Mouse (Mus musculus): ENCODE measurements around the gene Mylk2. TPM values are rescaled to one million over a fixed set of nuclear protein-coding genes. Genes with fewer than 3 reads are reported as not detected.

Mylk2 gene
- total RNA-seq (2021), result under 1 TPM in 1 of 2 experiments, not detected in 1; 0.12 TPM
- long read RNA-seq, experiment 1, result 0 reads
- long read RNA-seq, experiment 2, result 0 reads

- no peak for DNase-seq (ENCODE audit: low spot score in 2 of 2)
These were observed at the start of gene Mylk2 for GRCm38 (mm10) chr2:152911031-152911430. Gene Mylk2, plus strand, starts transcription at chr2:152911352.

- no peak for DNase-seq (ENCODE audit: low spot score in 2 of 2)
These were observed 49.3 kb upstream of the Mylk2 start for GRCm38 (mm10) chr2:152861891-152862290.

- DNase-seq (ENCODE audit: low spot score in 2 of 2), result no peak
These were observed 48.5 kb upstream of the Mylk2 start for GRCm38 (mm10) chr2:152862638-152863037.

GRCm38 (mm10) chr2:152863346-152863745 lies 47.8 kb upstream of the Mylk2 start:
- DNase-seq (ENCODE audit: low spot score in 2 of 2), result no peak

- no peak for DNase-seq (ENCODE audit: low spot score in 2 of 2)
These were observed 32.9 kb upstream of the Mylk2 start for GRCm38 (mm10) chr2:152878239-152878638.

GRCm38 (mm10) chr2:152880898-152881297 lies 30.3 kb upstream of the Mylk2 start:
- no peak for DNase-seq (ENCODE audit: low spot score in 2 of 2)

- no peak for DNase-seq (ENCODE audit: low spot score in 2 of 2)
These were observed 27.0 kb upstream of the Mylk2 start for GRCm38 (mm10) chr2:152884101-152884645.

GRCm38 (mm10) chr2:152887230-152887629 lies 23.9 kb upstream of the Mylk2 start:
- DNase-seq (ENCODE audit: low spot score in 2 of 2), result no peak

GRCm38 (mm10) chr2:152888774-152889173 lies 22.4 kb upstream of the Mylk2 start:
- DNase-seq (ENCODE audit: low spot score in 2 of 2), result no peak

GRCm38 (mm10) chr2:152895834-152896233 lies 15.3 kb upstream of the Mylk2 start:
- DNase-seq (ENCODE audit: low spot score in 2 of 2), result no peak

- DNase-seq (ENCODE audit: low spot score in 2 of 2), result no peak
These were observed 14.2 kb upstream of the Mylk2 start for GRCm38 (mm10) chr2:152896926-152897325.

GRCm38 (mm10) chr2:152899011-152899410 lies 12.1 kb upstream of the Mylk2 start:
- DNase-seq (ENCODE audit: low spot score in 2 of 2), result no peak

- DNase-seq (ENCODE audit: low spot score in 2 of 2), result no peak
These were observed 9.9 kb upstream of the Mylk2 start for GRCm38 (mm10) chr2:152901296-152901695.

- no peak for DNase-seq (ENCODE audit: low spot score in 2 of 2)
These were observed 8.5 kb upstream of the Mylk2 start for GRCm38 (mm10) chr2:152902658-152903057.

- no peak for DNase-seq (ENCODE audit: low spot score in 2 of 2)
These were observed 7.6 kb upstream of the Mylk2 start for GRCm38 (mm10) chr2:152903586-152903985.

- DNase-seq (ENCODE audit: low spot score in 2 of 2), result no peak
These were observed 7.0 kb upstream of the Mylk2 start for GRCm38 (mm10) chr2:152904127-152904643.

GRCm38 (mm10) chr2:152905036-152905829 lies 5.9 kb upstream of the Mylk2 start:
- DNase-seq (ENCODE audit: low spot score in 2 of 2), result no peak

GRCm38 (mm10) chr2:152906274-152907037 lies 4.7 kb upstream of the Mylk2 start:
- no peak for DNase-seq (ENCODE audit: low spot score in 2 of 2)

GRCm38 (mm10) chr2:152907114-152907943 lies 3.8 kb upstream of the Mylk2 start:
- no peak for DNase-seq (ENCODE audit: low spot score in 2 of 2)

GRCm38 (mm10) chr2:152909848-152910247 lies 1.3 kb upstream of the Mylk2 start:
- no peak for DNase-seq (ENCODE audit: low spot score in 2 of 2)

GRCm38 (mm10) chr2:152911432-152911831 lies 280 bp downstream of the Mylk2 start:
- DNase-seq (ENCODE audit: low spot score in 2 of 2), result no peak
